Mouse (Mus musculus) bone marrow, adult 2 months (tissue): ENCODE results near the gene Mrpl10.

ENCODE experiments used
- CTCF ChIP-seq: fragments of 200-500 bp; IDR thresholded peaks from 2 replicates; pipeline ENCODE4 v1.5.1; 2011; ENCODE audit warnings: low read length, control low read depth; ENCODE audit not compliant: control insufficient read depth, insufficient read depth
- POLR2A ChIP-seq: fragments of 200-500 bp; IDR thresholded peaks from 2 replicates; pipeline ENCODE4 v1.6.1; 2011; ENCODE audit warnings: low read depth, mild to moderate bottlenecking, control low read depth, low read length, borderline replicate concordance; ENCODE audit not compliant: control insufficient read depth

DNA sequence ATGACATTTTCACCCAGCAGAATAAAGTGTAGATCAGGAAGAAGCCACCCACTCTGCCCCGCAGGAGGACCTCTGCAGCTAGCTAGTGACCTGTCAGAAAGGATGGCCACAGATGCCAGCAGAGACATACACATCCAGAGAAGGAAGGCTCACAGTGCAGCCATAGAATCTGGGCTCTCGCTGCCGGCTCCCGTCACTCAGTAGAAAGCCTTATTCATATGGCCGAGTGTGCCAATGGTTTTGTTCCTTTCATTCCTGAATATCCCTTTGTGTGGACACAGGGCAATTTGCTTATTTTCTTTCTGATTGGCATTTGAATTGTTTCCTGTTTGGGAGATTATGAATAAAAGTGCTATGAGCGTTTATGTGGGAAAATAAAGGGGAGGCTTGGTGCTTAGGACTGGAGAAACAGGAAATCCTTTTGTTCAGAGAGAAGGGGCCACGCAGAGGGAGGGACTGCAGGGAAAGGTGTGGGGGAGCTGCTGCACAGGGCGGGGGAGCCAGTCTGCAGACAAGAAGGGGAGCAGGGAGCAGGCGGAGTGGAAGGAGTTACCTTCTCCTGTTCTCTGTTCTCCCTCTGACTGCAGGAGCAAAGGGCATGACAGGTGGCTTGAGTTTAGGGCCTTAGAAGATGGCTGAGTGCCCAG is 22.0 kb downstream of the Mrpl10 start:
- TF ChIP-seq CTCF = no peak
- TF ChIP-seq POLR2A = no peak
